Mouse (Mus musculus): ENCODE data around the gene Dvl2.
"Not testable (repeated sequence)": the region's sequence is repeated elsewhere in the genome, so short reads cannot be mapped to it uniquely, and the experiment has no call there.

Gene Dvl2

GRCm38 (mm10) chr11:70010961-70011360 lies 10.6 kb downstream of the Dvl2 start:
- DNase-seq, result no peak

- DNase-seq, result no peak
Observed at GRCm38 (mm10) chr11:70012931-70013330, 12.5 kb downstream of the Dvl2 start.

GRCm38 (mm10) chr11:70013408-70013807 lies 13.0 kb downstream of the Dvl2 start:
- DNase-seq, result no peak

GRCm38 (mm10) chr11:70014051-70014450 lies 13.7 kb downstream of the Dvl2 start:
- no peak for DNase-seq

- DNase-seq, result peak; percentile 96 to 97
Observed at GRCm38 (mm10) chr11:70014880-70015558, 14.6 kb downstream of the Dvl2 start, which contains the start of gene Acadvl. TSS of gene Acadvl (minus strand) at chr11:70015411.

GRCm38 (mm10) chr11:70015677-70016076 lies 15.3 kb downstream of the Dvl2 start:
- no peak for DNase-seq

- DNase-seq, result not testable (repeated sequence)
Observed at GRCm38 (mm10) chr11:70016177-70016576, 15.8 kb downstream of the Dvl2 start.

- no peak for DNase-seq
Observed at GRCm38 (mm10) chr11:70016669-70017068, 16.3 kb downstream of the Dvl2 start, which contains the start of gene Dlg4. TSS of gene Dlg4 (plus strand) at chr11:70016942.

- DNase-seq, result no peak
Observed at GRCm38 (mm10) chr11:70017199-70017767, 16.9 kb downstream of the Dvl2 start.

GRCm38 (mm10) chr11:70018131-70018990 lies 18.0 kb downstream of the Dvl2 start:
- DNase-seq, result peak in 1 of 2 experiments; percentile 51

GRCm38 (mm10) chr11:70019495-70020021 lies 19.2 kb downstream of the Dvl2 start:
- no peak for DNase-seq

GRCm38 (mm10) chr11:70020022-70020631 lies 19.7 kb downstream of the Dvl2 start:
- no peak for DNase-seq

GRCm38 (mm10) chr11:70020731-70021263 lies 20.4 kb downstream of the Dvl2 start:
- DNase-seq, result peak; percentile 81 to 86

- peak; percentile 97 to 98 for DNase-seq
Observed at GRCm38 (mm10) chr11:70021264-70022132, 21.1 kb downstream of the Dvl2 start.

- DNase-seq, result no peak
Observed at GRCm38 (mm10) chr11:70023481-70024150, 23.2 kb downstream of the Dvl2 start.

GRCm38 (mm10) chr11:70024151-70024514 lies 23.7 kb downstream of the Dvl2 start:
- DNase-seq, result no peak

GRCm38 (mm10) chr11:70026689-70027088 lies 26.3 kb downstream of the Dvl2 start:
- DNase-seq, result peak; percentile 26 to 40

GRCm38 (mm10) chr11:70027397-70027796 lies 27.0 kb downstream of the Dvl2 start:
- DNase-seq, result no peak

GRCm38 (mm10) chr11:70028401-70029129 lies 28.2 kb downstream of the Dvl2 start:
- DNase-seq, result no peak

GRCm38 (mm10) chr11:70029130-70029801 lies 28.9 kb downstream of the Dvl2 start:
- DNase-seq, result peak; percentile 23 to 47
